Mouse (Mus musculus) megakaryocyte, embryonic 14.5 days (primary cell): ENCODE data around the gene Spem2. TPM values are rescaled to one million over a fixed set of nuclear protein-coding genes. Genes with fewer than 3 reads are reported as not detected.
"Not testable (repeated sequence)": the region's sequence is repeated elsewhere in the genome, so short reads cannot be mapped to it uniquely, and the experiment has no call there.

Source experiments
- H3K27me3 ChIP-seq: replicated peaks from 2 replicates; pipeline ENCODE3; 2012; ENCODE audit warnings: inconsistent platforms
- H3K36me3 ChIP-seq: replicated peaks from 2 replicates; pipeline ENCODE3; 2012; ENCODE audit warnings: low read length, inconsistent platforms, mixed read lengths
- H3K4me1 ChIP-seq: 2 replicates; pipeline ENCODE4 v1.6.1; 2012; ENCODE audit warnings: inconsistent platforms
- H3K4me3 ChIP-seq: replicated peaks from 2 replicates; pipeline ENCODE3; 2012; ENCODE audit warnings: moderate library complexity, mild to moderate bottlenecking, inconsistent platforms
- H3K9me3 ChIP-seq: 2 replicates; pipeline ENCODE4 v1.6.1; 2012; ENCODE audit warnings: inconsistent platforms
- FLI1 ChIP-seq: IDR thresholded peaks from 2 replicates; pipeline ENCODE4 v1.6.1; 2012; ENCODE audit warnings: low read length, inconsistent platforms, mixed read lengths
- GATA1 ChIP-seq: IDR thresholded peaks from 3 replicates; pipeline ENCODE4 v1.6.1; 2012; ENCODE audit warnings: mixed read lengths, low read length, inconsistent platforms, borderline replicate concordance
- polyA plus RNA-seq: library from polyadenylated mRNA; stranded (reverse); fragments of >175 nt; gene quantifications from 2 replicates; pipeline ENCODE4 v1.2.3, GENCODE M21; 2012; ENCODE audit warnings: low replicate concordance; ENCODE audit not compliant: insufficient read depth

Gene Spem2
- polyA plus RNA-seq = not detected in 2 replicates

- peaks cover 61% of the 10 kb centered on the region for H3K27me3 ChIP-seq
- H3K36me3 ChIP-seq = no peaks in the 10 kb centered on the region
- peaks cover 8% of the 10 kb centered on the region; the same call in 1 of the 2 replicates for H3K4me1 ChIP-seq
- TF ChIP-seq GATA1 (no peak), FLI1 (no peak)
- peaks cover 20% of the 10 kb centered on the region for H3K9me3 ChIP-seq
- no peak within 1 kb of the TSS for H3K4me3 ChIP-seq
These were observed at the start of gene Spem2 for GRCm38 (mm10) chr11:69818365-69818764. TSS of gene Spem2 (minus strand) at chr11:69818465.

- Histone ChIP-seq H3K27me3 (peaks cover 30% of the 10 kb centered on the region), H3K4me3 (no peak overlapping the region), H3K36me3 (no peaks in the 10 kb centered on the region), H3K9me3 (no peaks in the 10 kb centered on the region), H3K4me1 (peaks cover 10% of the 10 kb centered on the region)
- no peak for TF ChIP-seq FLI1
- no peak for TF ChIP-seq GATA1
These were observed 49.1 kb upstream of the Spem2 start for GRCm38 (mm10) chr11:69867335-69867734.

DNA sequence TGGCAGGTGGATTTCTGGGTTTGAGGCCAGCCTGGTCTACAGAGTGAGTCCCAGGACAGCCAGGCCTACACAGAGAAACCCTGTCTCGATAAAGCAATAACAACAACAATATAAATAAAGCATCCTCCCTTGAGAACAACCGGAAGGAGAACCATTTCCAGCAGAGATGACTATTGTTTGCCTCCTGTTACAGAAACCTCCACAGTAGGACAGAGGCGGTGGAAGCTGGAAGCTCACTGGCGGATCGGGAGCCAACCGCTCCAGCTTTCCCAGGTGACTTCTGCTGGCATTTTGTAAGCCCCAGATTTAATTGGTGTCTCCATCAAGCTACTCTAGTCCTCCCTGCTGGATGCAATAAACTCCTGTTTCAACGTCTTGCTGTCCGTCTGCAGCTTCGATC lies 47.3 kb upstream of the Spem2 start:
- TF ChIP-seq FLI1 (no peak), GATA1 (no peak)
- no peaks in the 10 kb centered on the region for H3K9me3 ChIP-seq
- no peak overlapping the region for H3K4me3 ChIP-seq
- H3K4me1 ChIP-seq = peaks cover 10% of the 10 kb centered on the region
- H3K36me3 ChIP-seq = no peaks in the 10 kb centered on the region
- H3K27me3 ChIP-seq = peaks cover 32% of the 10 kb centered on the region

- H3K9me3 ChIP-seq = no peaks in the 10 kb centered on the region
These were observed 46.0 kb upstream of the Spem2 start for GRCm38 (mm10) chr11:69864138-69864860.

DNA sequence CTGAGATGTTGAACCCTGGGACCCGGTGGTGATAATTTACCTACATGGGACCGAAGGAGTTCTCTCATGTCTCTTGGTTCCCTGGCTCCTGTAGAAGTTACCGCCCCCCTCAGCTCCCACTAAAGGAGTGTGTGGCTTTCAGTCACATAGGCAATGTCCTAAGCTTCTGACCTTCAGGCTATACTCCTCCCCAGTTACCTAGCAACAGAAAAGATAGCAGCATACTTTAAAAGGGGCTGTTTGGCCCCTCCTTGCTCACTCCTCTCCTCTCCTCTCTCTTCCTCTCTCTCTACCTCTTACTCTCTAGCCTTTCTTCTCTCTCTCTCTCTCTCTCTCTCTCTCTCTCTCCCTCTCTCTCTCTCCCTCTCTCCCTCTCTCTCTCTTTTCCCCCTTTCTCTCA lies 45.5 kb upstream of the Spem2 start:
- not testable (repeated sequence) for H3K9me3 ChIP-seq, H3K4me1 ChIP-seq, H3K36me3 ChIP-seq, H3K4me3 ChIP-seq
- peaks cover 34% of the 10 kb centered on the region for H3K27me3 ChIP-seq

More at GRCm38 (mm10) chr11:69864138-69864860, 46.0 kb upstream of the Spem2 start:
- Histone ChIP-seq H3K4me3 (no peak overlapping the region), H3K27me3 (peaks cover 31% of the 10 kb centered on the region), H3K36me3 (no peaks in the 10 kb centered on the region), H3K4me1 (peaks cover 10% of the 10 kb centered on the region)
- no peak for TF ChIP-seq FLI1
- TF ChIP-seq GATA1 = no peak

DNA sequence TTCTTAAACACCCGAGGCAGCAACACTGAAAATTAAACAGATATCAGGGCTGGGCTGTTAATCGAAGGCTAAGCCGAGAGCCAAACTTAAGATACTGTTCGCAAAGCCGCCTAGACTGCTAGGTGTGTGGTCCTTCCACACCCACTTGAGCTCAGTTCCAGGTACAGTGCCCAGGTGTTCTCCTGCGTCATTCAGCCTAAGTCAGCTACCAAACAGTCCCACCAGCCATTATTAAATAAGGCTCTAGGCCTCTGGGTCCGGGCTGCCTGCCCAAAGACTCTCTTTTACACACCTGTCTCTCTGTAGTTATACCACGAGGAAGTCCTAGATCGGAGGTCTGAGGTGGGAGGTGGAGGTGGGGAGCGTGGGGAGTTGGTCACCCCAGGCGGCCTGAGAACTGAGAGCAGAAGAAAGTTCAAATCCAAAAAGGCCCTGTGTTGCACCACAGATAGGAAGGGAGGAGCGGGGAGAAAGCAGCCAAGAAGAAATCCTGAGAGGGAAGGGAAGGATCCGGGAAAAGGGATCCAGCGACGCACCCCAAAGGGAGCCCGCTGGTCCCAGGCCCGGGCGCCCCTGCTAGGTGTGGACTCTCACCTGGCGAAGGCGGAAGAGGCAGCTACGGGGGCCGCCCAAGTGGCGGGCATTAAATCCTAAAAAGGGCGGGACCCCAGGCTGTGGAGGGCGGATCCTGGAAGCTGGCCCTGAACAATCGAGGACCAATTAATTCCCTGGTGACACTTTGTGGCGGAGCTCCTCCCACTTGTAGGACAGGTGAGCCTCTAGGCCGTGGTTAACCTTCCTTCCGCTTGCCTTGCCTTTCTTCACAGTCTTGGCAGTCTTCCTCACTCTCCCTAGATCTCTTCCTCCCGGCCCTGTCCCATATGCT lies 40.1 kb upstream of the Spem2 start, which contains the start of gene Tnk1:
Gene Tnk1, minus strand, starts transcription at position 618 of the 886 bp plus-strand sequence.
- TF ChIP-seq FLI1 (no peak), GATA1 (no peak)
- Histone ChIP-seq H3K9me3 (no peaks in the 10 kb centered on the region), H3K36me3 (no peaks in the 10 kb centered on the region), H3K27me3 (peaks cover 34% of the 10 kb centered on the region), H3K4me1 (peaks cover 20% of the 10 kb centered on the region), H3K4me3 (no peak within 1 kb of the TSS)

DNA sequence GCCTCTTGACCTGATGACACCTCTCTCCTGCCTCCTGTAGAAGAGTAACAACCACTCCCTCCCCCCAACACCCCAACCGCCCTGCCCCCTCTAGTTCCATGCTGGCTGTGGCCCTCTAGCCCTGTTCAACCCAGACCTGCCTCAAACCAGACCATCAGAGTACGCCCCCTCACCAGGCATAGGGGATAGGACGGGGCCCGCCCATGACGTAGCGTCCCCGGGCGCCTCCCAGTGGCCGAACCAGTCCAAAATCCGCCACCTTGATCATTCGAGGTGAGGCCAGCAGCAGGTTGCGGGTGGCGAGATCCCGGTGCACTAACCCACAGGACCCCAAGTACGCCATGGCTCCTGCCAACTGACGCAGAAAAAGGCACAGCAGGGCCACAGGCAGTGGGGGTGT lies 37.1 kb upstream of the Spem2 start:
- Histone ChIP-seq H3K4me1 (peaks cover 34% of the 10 kb centered on the region), H3K27me3 (peaks cover 32% of the 10 kb centered on the region), H3K9me3 (no peaks in the 10 kb centered on the region), H3K4me3 (no peak overlapping the region), H3K36me3 (peaks cover 27% of the 10 kb centered on the region)
- TF ChIP-seq FLI1 = no peak
- no peak for TF ChIP-seq GATA1

DNA sequence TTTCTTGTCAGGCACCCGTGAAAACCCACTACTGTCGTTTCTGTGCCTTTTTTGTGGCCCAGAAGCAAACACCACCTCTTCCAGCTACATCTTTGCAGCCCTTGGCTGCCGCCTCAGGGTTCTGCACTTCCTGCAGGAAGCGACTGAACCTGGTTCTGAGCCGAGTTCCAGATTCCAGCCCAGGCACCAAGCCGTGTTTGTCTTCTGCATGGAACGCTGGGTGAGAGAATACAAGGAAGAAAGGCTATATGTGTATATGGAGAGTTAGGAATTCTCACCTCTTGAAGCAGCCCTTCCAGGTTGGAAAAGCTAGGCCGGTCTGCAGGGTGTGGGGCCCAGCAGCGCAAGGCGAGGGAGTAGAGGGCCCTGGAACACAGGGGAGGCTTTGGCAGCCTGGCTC lies 36.4 kb upstream of the Spem2 start:
- no peak overlapping the region for H3K4me3 ChIP-seq
- no peak for TF ChIP-seq FLI1
- TF ChIP-seq GATA1 = no peak
- peaks cover 41% of the 10 kb centered on the region for H3K4me1 ChIP-seq

DNA sequence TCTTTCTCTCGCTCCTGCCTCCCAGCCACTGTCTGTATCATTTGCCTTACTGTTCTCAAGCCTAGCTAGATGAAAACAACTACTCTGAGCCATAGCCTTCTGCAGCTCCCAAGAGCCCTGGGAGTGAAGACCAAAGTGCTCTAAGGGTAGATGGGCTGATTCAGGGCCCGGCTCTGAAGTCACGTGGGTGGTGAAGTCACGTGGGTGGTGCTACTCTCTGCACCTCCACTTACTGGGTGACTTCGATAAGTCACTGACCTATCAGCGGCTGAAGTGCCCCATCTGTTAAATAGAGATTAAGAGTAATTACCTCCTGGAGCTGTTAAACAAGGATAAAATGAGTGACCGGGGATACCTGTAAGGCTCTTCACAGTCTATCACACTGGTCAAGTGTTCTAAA lies 35.7 kb upstream of the Spem2 start:
- H3K4me1 ChIP-seq = peaks cover 48% of the 10 kb centered on the region
- peaks cover 26% of the 10 kb centered on the region for H3K27me3 ChIP-seq
- H3K36me3 ChIP-seq = peaks cover 40% of the 10 kb centered on the region
- H3K4me3 ChIP-seq = no peak overlapping the region
- H3K9me3 ChIP-seq = no peaks in the 10 kb centered on the region
- no peak for TF ChIP-seq FLI1
- no peak for TF ChIP-seq GATA1

More for the DNA sequence above, 36.4 kb upstream of the Spem2 start:
- Histone ChIP-seq H3K27me3 (peaks cover 29% of the 10 kb centered on the region), H3K9me3 (no peaks in the 10 kb centered on the region), H3K36me3 (peaks cover 34% of the 10 kb centered on the region)

DNA sequence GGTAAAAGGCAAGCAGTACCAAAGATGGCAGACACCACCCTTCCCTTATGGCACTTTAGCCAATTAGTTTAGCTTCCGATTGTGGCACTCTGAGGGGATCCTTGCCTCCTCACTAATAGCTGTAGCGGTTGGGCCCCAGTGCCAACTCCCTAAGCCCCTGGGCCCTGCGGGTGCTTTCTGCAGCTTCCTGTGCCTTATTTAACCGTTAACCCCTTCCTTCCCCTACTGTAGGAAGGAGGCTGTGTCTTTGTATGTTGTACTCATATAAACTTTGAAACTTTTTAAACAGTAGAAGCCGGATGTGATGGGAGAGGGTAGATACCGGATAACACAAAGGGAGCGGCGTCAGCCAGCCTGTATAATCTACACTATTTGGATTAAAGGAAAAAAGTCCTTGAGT lies 32.5 kb upstream of the Spem2 start:
- Histone ChIP-seq H3K36me3 (peaks cover 58% of the 10 kb centered on the region), H3K27me3 (peaks cover 5% of the 10 kb centered on the region), H3K4me1 (peaks cover 76% of the 10 kb centered on the region), H3K9me3 (no peaks in the 10 kb centered on the region), H3K4me3 (no peak overlapping the region)
- no peak for TF ChIP-seq FLI1
- no peak for TF ChIP-seq GATA1
